Mouse (Mus musculus): ENCODE data around the gene Dld. TPM values are rescaled to one million over a fixed set of nuclear protein-coding genes. Genes with fewer than 3 reads are reported as not detected.

Gene Dld
- total RNA-seq, 1 experiment from 2014 or later = 264 TPM

DNA sequence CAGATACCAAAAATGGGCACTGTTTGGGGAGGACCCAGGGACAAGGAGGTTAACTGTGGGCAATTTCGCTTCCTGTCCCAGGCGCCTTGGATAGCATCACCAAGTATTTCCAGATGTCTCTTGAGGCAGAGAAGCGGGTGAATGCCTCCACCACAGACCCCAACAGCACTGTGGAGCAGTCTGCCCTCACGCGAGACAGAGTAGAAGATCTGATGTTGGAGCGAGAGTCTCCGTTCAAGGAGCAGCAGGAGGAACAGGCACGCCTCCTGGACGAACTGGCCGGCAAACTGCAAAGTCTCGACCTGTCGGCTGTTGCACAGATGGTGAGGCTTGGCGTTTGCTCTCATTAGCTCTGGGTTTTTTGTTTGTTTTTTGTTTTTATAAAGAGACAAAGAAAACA lies 30.4 kb downstream of the Dld start:
- no peak for DNase-seq

DNA sequence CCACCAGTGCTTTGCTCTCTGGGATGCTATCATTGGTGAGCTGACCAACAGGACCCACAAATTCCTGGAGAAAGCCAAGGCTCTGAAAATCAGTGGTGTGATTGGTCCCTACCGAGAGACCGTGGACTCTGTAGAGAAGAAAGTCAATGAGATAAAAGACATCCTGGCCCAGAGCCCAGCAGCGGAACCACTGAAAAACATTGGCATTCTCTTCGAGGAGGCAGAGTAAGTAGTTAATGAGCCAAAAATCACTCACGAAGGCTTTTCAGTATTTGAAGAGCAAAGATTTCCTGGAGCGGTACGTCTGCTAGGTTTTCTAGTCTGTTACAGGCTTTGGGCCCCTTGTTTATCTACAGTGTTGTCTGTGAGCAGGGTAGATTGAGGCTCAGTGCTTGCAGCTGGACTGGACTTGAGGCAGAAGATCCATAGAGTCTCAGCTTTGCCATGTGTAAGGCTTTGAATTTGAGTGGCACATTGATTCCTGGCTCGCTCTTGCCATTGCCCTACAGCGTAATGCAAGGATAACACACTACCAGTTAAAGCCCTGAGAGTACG lies 32.8 kb downstream of the Dld start:
- no peak for DNase-seq

DNA sequence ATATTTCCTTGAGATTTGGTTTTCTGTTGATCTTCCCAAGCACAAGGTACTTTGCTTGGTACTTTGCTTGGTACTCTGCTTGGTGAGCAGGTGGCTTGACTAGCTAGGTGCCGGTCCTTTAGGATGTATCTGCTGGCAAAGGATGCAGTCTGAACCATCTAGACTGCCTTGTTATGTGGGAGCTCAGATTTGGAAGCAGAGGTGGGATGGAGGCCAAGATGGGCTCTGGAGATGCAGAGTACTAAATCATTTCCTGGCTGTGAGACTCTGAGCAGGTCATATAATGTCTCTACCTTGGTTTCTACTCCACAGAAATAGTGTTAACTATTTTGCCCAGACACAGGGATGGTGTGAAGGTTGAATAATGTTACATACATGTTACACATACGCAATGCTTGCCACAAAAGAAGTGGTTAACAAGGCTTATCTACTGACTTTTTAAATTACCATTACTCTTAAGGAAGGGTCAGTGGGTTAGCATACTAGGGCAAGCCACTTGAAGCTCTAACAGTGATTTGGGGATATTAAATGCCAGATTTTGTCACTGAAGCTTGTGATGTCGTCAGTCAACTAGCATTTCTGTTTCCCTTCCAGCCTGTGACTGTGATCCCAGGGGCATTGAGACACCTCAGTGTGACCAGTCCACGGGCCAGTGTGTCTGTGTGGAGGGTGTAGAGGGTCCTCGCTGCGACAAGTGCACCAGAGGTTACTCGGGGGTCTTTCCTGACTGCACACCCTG lies 33.4 kb downstream of the Dld start:
- no peak for DNase-seq

DNA sequence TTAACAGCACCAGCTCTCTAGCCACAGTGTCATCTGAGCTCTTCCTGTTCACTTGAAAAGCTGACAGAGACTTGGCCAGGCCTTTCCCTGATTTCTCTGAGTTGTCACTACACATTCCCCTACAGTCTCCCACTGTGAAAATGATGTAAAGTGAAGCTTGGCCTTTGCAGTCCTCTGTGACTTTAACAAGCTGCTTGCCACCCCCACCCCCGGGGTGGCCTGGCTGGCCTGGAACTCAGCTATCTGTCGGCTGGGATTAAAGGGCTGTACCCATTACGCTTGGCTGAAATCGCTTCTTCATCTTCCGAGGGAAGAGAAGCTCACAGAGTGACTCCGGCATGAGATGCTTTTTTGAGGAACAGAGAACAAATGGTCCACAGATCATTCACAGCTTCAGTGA lies 35.3 kb downstream of the Dld start:
- DNase-seq = no peak

DNA sequence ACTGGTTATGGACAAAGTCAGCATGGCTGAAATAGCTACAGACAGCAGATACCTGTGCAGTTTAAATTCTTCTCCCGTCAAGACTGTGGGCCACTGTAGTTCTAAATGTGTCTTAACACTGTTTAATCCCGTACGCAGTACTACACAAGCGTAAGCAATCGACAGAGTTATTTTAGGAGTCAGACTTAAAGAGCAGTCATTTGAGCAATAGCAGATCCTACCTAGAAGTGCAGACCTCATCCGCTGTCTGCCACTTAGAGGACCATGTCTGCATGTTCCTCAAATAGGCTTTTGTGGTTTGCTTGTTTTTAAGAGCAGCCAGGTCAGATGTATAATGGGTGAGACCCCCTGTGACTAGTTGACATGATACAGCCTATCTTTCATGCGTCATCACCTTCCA lies 36.9 kb downstream of the Dld start:
- no peak for DNase-seq

DNA sequence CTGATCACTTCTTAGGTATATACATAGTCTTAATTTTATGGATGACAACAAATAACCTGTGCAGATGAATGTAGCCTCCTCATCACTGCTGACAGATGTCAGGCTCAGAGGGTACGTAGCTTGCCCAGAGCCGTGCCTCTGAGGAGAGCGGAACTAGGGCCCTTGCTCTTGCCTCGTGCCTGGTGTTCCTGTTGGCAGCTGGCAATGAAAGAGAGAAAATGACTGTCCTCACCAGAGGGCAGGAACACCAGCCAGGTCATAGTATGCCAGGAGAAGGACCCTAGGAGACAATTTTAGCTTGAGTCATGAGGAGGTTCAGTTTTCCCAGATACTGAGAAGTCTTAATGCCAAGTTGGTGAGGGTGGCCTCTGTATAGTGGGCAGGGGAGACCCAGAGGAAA lies 38.1 kb downstream of the Dld start:
- no peak for DNase-seq

DNA sequence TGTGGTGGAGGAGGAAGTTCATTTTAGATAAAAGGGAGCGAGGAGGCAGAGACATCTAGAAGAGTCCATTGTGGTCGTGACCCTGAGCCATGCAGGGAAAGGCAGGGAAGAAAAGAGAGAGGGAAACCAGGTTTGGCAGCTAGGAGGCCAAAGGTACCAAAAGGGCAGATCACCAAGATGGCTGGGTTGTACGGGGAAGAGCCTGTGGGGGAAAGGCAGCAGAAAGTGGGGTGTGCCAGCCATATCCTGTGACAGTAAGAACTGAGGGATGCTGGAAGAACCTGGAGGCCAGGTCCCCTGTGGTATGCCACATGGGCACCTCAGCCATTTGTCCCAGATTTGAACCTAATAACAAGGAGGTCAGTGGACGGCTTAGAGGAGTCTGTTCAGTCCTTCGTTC lies 39.0 kb downstream of the Dld start:
- DNase-seq = no peak

DNA sequence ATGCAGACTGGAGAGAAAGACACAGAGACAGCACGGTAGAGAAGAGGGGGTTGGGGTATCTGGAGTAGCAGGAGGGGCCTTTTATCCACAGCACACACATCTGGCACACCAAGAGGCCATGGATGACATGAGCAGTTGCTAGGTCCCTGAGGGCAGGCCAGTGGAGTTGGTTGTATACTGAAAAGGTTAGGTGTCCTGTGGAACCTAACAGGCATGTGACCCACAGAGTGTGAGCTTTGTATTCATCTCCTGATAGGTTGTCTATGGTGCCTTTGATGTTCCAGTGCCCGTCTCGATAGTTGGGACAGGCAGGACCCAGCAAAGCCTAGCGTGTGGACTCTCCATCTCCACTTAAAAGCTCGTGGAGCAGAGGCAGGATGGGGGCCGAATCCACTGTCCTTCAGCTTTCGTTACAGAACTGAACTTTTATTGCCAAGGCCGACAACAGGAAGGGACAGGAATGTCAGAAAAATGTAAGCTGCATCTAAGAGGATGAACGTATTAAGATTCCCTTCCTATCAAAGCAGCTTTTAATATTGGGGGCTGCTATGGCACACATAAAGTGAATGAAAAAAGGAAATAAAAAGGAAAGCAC lies 39.5 kb downstream of the Dld start:
- no peak for DNase-seq

DNA sequence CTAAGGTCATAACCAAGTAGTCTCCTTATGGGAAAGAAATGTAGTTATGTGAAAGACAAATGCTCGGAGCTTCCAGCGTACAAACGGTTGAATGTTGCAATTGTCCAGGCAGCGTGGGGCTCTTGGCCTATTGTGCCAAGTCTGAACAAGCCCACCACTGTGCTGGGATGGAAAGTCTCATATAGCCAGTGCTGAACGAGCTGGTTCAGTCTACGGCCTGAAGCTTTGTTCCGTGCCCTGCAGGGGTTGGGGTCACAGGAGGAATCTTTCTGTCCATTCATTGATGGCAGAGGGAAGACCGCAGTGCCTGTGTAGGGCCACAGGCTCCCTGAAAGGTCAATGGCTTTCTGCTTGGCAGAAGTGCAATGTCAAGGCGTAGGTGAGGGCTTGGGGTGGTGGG lies 40.6 kb downstream of the Dld start:
- no peak for DNase-seq

DNA sequence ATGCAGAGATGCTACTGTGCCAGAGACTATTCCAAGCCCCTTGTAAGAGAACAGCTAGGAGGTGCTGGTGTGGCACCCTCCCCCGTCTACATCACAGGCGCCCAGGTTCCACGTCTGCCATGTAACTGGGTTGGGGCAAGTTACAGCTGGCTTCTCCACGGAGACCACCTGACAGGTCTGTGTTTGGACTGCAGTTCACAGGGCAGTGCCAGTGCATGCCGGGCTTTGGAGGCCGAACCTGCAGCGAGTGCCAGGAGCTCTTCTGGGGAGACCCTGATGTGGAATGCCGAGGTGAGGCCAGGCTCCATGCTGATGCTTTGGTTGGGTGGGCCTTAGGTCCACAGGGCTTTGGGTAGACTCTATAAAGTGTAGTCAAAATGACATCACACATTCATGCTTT lies 43.5 kb downstream of the Dld start:
- no peak for DNase-seq

DNA sequence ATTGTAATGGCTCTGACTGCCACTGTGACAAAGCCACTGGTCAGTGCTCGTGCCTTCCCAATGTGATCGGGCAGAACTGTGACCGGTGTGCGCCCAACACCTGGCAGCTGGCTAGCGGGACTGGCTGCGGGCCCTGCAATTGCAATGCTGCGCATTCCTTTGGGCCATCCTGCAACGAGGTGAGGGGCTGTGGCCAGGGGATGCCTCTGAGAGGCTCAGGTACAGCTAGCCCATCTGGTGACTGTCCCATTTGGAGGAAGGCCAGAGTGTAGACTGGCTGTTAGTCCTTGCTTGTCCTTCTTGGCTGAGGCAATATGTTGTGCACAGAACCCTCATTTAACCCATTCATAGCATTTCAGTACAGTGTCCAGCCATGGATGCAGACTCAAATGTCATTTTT lies 44.2 kb downstream of the Dld start:
- DNase-seq = no peak

DNA sequence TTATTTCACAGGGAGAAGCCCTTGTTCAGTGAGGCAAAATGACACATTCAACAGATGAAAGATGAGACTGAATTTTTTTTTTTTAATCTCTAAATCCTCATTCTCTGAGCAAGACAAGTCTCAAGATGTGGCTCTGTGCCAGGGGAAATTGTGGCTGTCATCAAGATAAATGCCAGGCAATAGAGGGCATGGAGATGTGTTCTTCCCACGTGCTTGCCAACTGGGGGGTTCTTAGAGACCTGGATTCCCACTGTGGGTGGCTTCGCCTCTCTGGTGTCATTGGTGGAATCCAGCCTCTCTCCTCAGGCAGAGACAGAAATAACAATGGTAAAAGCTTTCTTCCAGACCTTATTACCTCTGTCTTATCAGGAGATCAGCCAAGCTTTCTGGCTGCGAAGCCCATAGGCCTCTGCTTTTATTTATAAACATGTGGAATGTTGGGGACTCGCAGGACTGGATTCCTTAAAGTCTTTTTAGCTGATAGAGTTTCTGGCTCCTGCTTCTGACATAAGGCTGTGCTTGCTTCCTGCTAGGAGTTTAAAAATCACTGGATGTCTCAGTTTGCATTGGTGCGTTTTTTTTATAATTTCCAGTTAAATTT lies 45.1 kb downstream of the Dld start:
- no peak for DNase-seq

DNA sequence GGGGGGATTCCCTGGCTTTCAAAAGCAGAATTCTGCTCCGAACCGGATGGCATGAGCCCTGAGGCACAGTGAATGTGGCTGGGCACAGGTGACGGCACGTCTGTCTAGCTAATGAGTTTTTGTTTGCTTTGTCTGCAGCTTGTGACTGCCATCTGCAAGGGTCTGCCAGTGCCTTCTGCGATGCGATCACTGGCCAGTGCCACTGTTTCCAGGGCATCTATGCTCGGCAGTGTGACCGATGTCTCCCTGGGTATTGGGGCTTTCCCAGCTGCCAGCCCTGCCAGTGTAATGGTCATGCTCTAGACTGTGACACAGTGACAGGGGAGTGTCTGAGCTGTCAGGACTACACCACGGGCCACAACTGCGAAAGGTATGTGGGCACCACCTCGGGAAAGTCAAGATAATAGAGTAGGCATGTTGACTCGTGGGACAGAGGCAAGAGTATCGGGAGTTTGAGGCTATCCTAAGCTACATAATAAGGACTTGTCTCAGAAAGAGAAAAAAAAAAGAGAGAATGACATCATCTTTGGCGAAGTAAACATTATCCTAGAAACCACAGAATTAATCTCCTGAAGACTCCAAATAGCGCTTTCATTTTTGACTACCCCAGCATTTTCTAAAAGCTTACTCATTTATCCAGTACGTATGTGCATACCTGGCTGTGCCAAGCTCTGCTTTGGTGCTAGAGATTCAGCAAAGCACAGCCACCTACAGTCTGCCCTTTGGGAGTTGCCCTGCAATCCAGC lies 48.3 kb downstream of the Dld start:
- no peak for DNase-seq

DNA sequence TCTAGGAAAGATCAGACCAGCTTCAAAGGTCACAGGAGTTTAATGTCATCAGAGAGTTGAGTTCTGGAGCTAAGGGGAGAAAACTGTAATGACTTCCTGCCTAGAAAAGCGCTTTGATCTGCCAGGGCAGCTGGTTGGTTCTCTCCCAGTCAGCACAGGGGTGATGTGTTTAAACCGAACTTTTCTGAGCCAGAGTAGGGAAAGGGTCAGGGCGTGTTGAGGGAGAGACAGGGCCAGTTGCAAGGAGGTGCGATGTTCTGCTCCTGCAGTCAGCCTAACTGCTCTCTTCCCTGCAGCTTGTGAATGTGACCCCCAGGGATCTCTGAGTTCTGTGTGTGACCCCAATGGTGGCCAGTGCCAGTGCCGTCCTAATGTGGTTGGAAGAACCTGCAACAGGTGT lies 49.0 kb downstream of the Dld start:
- DNase-seq = no peak

DNA sequence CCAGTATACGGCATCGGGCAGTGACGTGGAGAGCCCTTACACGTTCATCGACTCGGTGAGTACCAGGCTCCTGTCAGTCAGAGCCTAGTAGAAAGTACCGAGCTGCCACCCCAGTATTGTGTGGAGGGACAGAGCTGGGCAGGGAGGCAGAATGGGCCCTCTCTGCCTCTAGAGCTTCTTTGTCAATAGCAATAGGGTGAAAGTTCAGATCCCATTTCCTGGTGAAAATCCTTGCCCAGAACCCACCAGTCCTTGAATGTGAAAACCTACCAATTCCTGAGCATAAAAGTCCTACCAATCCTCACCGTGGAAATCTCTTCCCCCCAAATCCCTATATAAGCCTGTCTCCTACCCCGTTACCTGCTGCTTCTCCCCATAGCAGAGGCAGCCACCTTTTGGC lies 51.0 kb downstream of the Dld start:
- no peak for DNase-seq

DNA sequence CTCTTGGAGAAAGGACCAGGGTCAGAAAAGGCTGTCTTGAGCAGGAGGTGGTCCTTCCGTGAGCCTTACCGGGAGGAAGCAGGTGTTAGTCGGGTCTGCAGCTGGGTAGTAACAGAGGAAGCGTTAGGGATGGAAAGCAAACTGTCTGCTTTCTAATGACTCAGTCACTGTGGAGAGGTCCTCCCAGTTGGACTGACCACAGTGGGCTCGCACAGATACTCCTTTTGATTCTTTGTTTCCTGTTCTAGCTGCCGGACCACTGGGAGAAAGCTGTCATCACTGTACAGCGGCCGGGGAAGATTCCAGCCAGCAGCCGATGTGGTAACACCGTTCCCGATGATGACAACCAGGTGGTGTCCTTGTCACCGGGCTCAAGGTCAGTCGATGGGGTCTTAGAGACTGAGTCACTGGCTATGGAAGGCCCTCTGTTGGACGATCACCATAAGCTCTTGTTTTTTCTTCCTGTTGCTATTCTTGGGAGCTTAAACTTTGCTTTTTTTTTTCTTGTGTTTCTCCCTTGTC lies 51.5 kb downstream of the Dld start:
- DNase-seq = peak; percentile 69

DNA sequence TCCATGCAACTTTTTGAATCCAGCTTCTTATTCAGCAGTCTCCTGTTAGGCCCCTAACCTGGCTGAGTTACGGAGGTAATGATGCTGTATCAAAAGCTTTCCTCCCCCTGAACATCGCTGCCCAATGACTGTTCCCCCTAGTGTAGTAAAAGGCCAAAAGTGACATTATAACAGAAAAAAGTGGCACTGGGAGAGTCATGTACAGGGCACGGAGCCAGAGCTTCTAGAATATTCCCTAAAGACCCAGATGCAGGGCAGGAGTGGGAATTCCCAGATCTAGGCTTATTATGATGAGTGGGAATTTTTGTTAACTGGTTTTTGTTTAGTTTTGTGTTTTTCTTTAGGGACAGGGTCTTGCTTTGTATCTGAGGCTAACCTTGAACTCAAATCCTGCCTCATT lies 52.1 kb downstream of the Dld start:
- no peak for DNase-seq

DNA sequence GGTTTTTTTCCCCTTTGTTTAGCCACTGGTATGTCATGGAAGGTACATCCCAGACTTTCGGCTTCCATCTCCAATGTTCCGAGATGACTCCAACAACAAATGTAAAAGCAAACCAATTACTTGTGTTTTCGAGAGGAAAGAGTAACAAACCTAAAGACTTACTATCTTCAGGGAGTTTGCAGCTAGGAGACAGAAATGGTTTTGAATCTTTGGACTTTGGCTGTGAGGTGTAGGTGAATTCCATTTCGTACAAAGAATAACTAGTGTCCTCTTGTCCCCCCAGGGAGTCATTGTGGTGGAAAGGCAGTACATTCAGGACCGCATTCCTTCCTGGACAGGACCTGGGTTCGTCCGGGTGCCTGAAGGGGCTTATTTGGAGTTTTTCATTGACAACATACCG lies 52.7 kb downstream of the Dld start:
- DNase-seq = no peak

DNA sequence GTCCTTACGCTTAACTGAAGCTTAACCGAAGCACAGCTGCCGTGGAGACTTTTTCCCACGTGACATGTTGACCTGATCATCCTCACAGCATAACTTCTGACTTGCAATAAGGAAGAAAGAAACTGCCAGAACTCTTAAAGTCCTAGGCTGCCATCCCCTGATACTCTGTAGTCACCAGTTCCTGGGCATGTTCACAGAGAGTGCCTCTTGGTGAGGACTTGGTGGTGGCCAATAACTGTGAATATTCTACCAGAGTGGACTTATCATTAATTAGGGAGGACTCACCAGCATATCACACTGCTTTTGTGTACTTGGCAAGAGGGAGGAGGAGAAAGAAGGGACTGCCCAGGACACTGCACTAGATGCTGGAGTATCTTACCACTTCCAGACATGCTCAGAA lies 53.1 kb downstream of the Dld start:
- no peak for DNase-seq

DNA sequence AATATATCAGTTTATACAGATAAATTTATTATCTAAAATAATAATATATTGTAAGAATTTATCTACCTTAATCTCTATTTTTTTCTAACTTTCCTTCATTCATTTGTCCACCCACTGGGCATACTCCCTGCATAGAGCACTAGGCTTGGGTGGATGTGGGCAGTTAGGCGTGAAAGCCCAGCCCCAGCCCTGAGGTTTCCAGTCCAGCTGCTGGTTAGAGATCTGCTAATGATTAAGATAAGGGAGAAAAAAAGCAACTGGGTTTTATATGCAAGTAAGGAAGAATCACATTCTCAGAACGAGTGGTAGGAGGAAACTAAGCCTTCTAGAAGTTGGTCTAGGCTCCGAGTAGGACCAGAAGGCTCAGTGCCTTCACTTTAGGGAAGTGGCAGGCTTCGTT lies 55.2 kb downstream of the Dld start:
- DNase-seq = no peak

DNA sequence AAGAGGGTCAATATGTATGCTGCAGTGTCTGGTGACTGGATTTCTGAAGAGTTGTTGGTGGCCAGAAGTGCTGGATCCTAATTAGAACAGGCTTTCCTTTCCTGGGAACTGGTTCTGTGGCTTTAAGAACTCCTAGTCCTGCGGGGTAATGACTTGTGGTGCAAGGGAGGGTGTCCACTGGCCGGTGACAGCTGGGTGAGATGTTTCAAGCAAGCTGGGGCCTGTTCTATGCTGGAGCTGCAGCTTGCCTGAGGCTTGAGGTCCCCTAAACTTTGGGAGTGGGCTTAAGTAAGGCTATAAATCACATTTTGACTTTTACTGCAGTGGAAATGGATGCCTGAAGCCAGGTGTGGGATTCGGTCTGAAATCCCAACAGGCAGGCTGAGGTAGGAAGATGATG lies 55.7 kb downstream of the Dld start:
- no peak for DNase-seq

DNA sequence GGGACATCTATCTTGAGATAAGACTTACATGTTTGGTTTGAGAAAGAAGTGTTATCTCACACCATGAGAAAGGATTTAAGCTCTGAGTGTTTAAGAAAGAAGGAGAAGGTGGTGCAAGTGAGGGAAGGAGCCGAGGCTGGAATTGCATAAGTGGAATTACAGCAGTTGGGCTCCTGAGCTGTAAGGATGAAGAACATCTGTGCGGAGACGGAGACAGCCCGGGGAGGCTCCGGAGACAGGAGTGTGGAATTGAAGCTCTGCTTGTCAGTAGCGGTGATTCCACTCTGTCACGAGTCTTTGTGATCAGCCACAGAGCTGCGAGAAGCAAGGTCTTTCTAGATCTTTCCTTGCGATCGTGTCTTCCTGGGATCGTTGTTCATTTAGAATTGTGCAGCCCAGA lies 56.3 kb downstream of the Dld start:
- DNase-seq = no peak

DNA sequence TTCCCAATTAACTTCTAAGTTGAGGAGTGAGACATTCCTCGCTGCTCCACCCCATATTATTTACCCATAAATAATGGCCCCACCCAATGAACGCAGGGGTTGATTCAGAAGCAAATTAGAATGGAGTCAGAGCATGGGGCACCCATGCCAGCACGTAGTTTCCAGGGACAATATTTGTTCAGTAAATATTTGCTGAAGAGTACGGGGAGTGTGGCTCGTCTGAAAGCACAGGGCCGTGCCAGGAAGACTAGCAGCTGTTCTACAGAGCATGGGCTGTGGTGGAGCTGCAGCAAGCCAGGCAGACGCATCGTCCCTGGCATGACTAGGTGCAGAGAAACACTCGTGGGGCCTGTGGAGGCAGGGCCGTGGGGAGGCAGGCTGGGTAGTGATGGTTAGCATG lies 56.7 kb downstream of the Dld start:
- DNase-seq = no peak
